Mouse (Mus musculus): Measurements from ENCODE around the gene Ddah1. TPM values are rescaled to one million over a fixed set of nuclear protein-coding genes. Genes with fewer than 3 reads are reported as not detected.

The Ddah1 gene
- polyA plus RNA-seq, 1 experiment from 2014 or later, result 23.9 TPM

GRCm38 (mm10) chr3:145844891-145845290, 86.4 kb downstream of the Ddah1 start:
- no peaks in the 10 kb centered on the region for H3K36me3 ChIP-seq
- H3K4me2 ChIP-seq, result no peak overlapping the region
- H3K27ac ChIP-seq, result no peak overlapping the region
- no peak overlapping the region for H3K9ac ChIP-seq
- H3K9me3 ChIP-seq, result no peaks in the 10 kb centered on the region
- no peaks in the 10 kb centered on the region for H3K4me1 ChIP-seq
- no peak for ATAC-seq (ENCODE audit: insufficient read depth, low FRiP score, low read depth)
- 80% methylated on average over 3 of the region's 3 CpGs for WGBS
- H3K27me3 ChIP-seq (replicated peaks), result no peaks in the 10 kb centered on the region
- H3K4me3 ChIP-seq (replicated peaks), result no peak overlapping the region

GRCm38 (mm10) chr3:145846255-145846654, 87.8 kb downstream of the Ddah1 start:
- no peaks in the 10 kb centered on the region for H3K4me1 ChIP-seq
- no peak overlapping the region for H3K9ac ChIP-seq
- no peak overlapping the region for H3K4me3 ChIP-seq (replicated peaks)
- no peaks in the 10 kb centered on the region for H3K36me3 ChIP-seq
- no peak for ATAC-seq (ENCODE audit: insufficient read depth, low FRiP score, low read depth)
- no peak overlapping the region for H3K27ac ChIP-seq
- H3K9me3 ChIP-seq, result no peaks in the 10 kb centered on the region
- no peaks in the 10 kb centered on the region for H3K27me3 ChIP-seq (replicated peaks)
- no peak overlapping the region for H3K4me2 ChIP-seq
- 89% methylated on average over 2 of the region's 2 CpGs for WGBS

GRCm38 (mm10) chr3:145852041-145852440, 93.6 kb downstream of the Ddah1 start:
- Histone ChIP-seq H3K9ac (no peak overlapping the region), H3K9me3 (no peaks in the 10 kb centered on the region), H3K27ac (no peak overlapping the region), H3K4me3 (replicated peaks) (no peak overlapping the region), H3K36me3 (no peaks in the 10 kb centered on the region), H3K27me3 (replicated peaks) (no peaks in the 10 kb centered on the region), H3K4me2 (no peak overlapping the region), H3K4me1 (no peaks in the 10 kb centered on the region)
- WGBS, result 83% methylated on average over 5 of the region's 5 CpGs
- ATAC-seq (ENCODE audit: insufficient read depth, low FRiP score, low read depth), result no peak

GRCm38 (mm10) chr3:145852800-145853199, 94.3 kb downstream of the Ddah1 start:
- Histone ChIP-seq H3K4me3 (replicated peaks) (no peak overlapping the region), H3K9me3 (no peaks in the 10 kb centered on the region), H3K4me2 (no peak overlapping the region), H3K9ac (no peak overlapping the region), H3K27ac (no peak overlapping the region), H3K36me3 (no peaks in the 10 kb centered on the region), H3K27me3 (replicated peaks) (no peaks in the 10 kb centered on the region), H3K4me1 (no peaks in the 10 kb centered on the region)
- WGBS, result 91% methylated on average over 4 of the region's 4 CpGs
- ATAC-seq (ENCODE audit: insufficient read depth, low FRiP score, low read depth), result no peak

- WGBS, result 91% methylated on average over 4 of the region's 4 CpGs
- Histone ChIP-seq H3K36me3 (no peaks in the 10 kb centered on the region), H3K4me1 (no peaks in the 10 kb centered on the region), H3K4me3 (replicated peaks) (no peak overlapping the region), H3K4me2 (no peak overlapping the region), H3K9me3 (no peaks in the 10 kb centered on the region), H3K27me3 (replicated peaks) (no peaks in the 10 kb centered on the region), H3K27ac (no peak overlapping the region), H3K9ac (no peak overlapping the region)
- ATAC-seq (ENCODE audit: insufficient read depth, low FRiP score, low read depth), result no peak
These were observed 95.2 kb downstream of the Ddah1 start for GRCm38 (mm10) chr3:145853713-145854112.

GRCm38 (mm10) chr3:145854427-145854826, 96.0 kb downstream of the Ddah1 start:
- H3K9me3 ChIP-seq, result no peaks in the 10 kb centered on the region
- H3K4me3 ChIP-seq (replicated peaks), result no peak overlapping the region
- no peak overlapping the region for H3K27ac ChIP-seq
- H3K27me3 ChIP-seq (replicated peaks), result no peaks in the 10 kb centered on the region
- no peak for ATAC-seq (ENCODE audit: insufficient read depth, low FRiP score, low read depth)
- H3K36me3 ChIP-seq, result no peaks in the 10 kb centered on the region
- H3K4me2 ChIP-seq, result no peak overlapping the region
- H3K9ac ChIP-seq, result no peak overlapping the region
- 70% methylated on average over 5 of the region's 5 CpGs for WGBS
- H3K4me1 ChIP-seq, result no peaks in the 10 kb centered on the region

- Histone ChIP-seq H3K27me3 (replicated peaks) (no peaks in the 10 kb centered on the region), H3K4me3 (replicated peaks) (no peak overlapping the region), H3K27ac (no peak overlapping the region), H3K9me3 (no peaks in the 10 kb centered on the region), H3K9ac (no peak overlapping the region), H3K4me1 (no peaks in the 10 kb centered on the region), H3K4me2 (no peak overlapping the region), H3K36me3 (no peaks in the 10 kb centered on the region)
- no peak for ATAC-seq (ENCODE audit: insufficient read depth, low FRiP score, low read depth)
- 79% methylated on average over 6 of the region's 6 CpGs for WGBS
These were observed 96.8 kb downstream of the Ddah1 start for GRCm38 (mm10) chr3:145855299-145855698.

- ATAC-seq (ENCODE audit: insufficient read depth, low FRiP score, low read depth), result no peak
- 94% methylated on average over 5 of the region's 5 CpGs for WGBS
These were observed 99.9 kb downstream of the Ddah1 start for GRCm38 (mm10) chr3:145858388-145858787.

GRCm38 (mm10) chr3:145862521-145862920, 104.0 kb downstream of the Ddah1 start:
- ATAC-seq (ENCODE audit: insufficient read depth, low FRiP score, low read depth), result no peak

More at GRCm38 (mm10) chr3:145858388-145858787, 99.9 kb downstream of the Ddah1 start:
- no peak overlapping the region for H3K4me2 ChIP-seq
- H3K36me3 ChIP-seq, result no peaks in the 10 kb centered on the region
- no peaks in the 10 kb centered on the region for H3K4me1 ChIP-seq
- H3K4me3 ChIP-seq (replicated peaks), result no peak overlapping the region
- no peaks in the 10 kb centered on the region for H3K9me3 ChIP-seq
- H3K27ac ChIP-seq, result no peak overlapping the region
- no peak overlapping the region for H3K9ac ChIP-seq
- H3K27me3 ChIP-seq (replicated peaks), result no peaks in the 10 kb centered on the region

GRCm38 (mm10) chr3:145864033-145864712, 105.7 kb downstream of the Ddah1 start:
- H3K27me3 ChIP-seq (replicated peaks), result no peaks in the 10 kb centered on the region
- no peak overlapping the region for H3K4me3 ChIP-seq (replicated peaks)
- no peaks in the 10 kb centered on the region for H3K4me1 ChIP-seq
- H3K9ac ChIP-seq, result no peak overlapping the region
- no peak for ATAC-seq (ENCODE audit: insufficient read depth, low FRiP score, low read depth)
- no peak overlapping the region for H3K4me2 ChIP-seq
- WGBS, result 81% methylated on average over 8 of the region's 8 CpGs
- no peaks in the 10 kb centered on the region for H3K9me3 ChIP-seq
- H3K36me3 ChIP-seq, result no peaks in the 10 kb centered on the region
- H3K27ac ChIP-seq, result no peak overlapping the region

More at GRCm38 (mm10) chr3:145862521-145862920, 104.0 kb downstream of the Ddah1 start:
- no peaks in the 10 kb centered on the region for H3K4me1 ChIP-seq
- no peaks in the 10 kb centered on the region for H3K27me3 ChIP-seq (replicated peaks)
- no peak overlapping the region for H3K4me3 ChIP-seq (replicated peaks)
- H3K9ac ChIP-seq, result no peak overlapping the region
- no peak overlapping the region for H3K27ac ChIP-seq
- H3K36me3 ChIP-seq, result no peaks in the 10 kb centered on the region
- no peaks in the 10 kb centered on the region for H3K9me3 ChIP-seq
- H3K4me2 ChIP-seq, result no peak overlapping the region
- 72% methylated on average over 4 of the region's 4 CpGs for WGBS

GRCm38 (mm10) chr3:145864713-145865233, 106.3 kb downstream of the Ddah1 start:
- no peak for ATAC-seq (ENCODE audit: insufficient read depth, low FRiP score, low read depth)
- H3K27ac ChIP-seq, result no peak overlapping the region
- no peaks in the 10 kb centered on the region for H3K4me1 ChIP-seq
- no peak overlapping the region for H3K4me2 ChIP-seq
- WGBS, result 82% methylated on average over 7 of the region's 10 CpGs
- no peak overlapping the region for H3K4me3 ChIP-seq (replicated peaks)
- H3K9ac ChIP-seq, result no peak overlapping the region
- H3K36me3 ChIP-seq, result no peaks in the 10 kb centered on the region
- H3K27me3 ChIP-seq (replicated peaks), result no peaks in the 10 kb centered on the region
- H3K9me3 ChIP-seq, result no peaks in the 10 kb centered on the region

- Histone ChIP-seq H3K4me2 (no peak overlapping the region), H3K27me3 (replicated peaks) (no peaks in the 10 kb centered on the region), H3K27ac (no peak overlapping the region), H3K4me1 (no peaks in the 10 kb centered on the region), H3K4me3 (replicated peaks) (no peak overlapping the region), H3K36me3 (no peaks in the 10 kb centered on the region), H3K9me3 (no peaks in the 10 kb centered on the region), H3K9ac (no peak overlapping the region)
- 88% methylated on average over 9 of the region's 9 CpGs for WGBS
- no peak for ATAC-seq (ENCODE audit: insufficient read depth, low FRiP score, low read depth)
These were observed 114.2 kb downstream of the Ddah1 start for GRCm38 (mm10) chr3:145872680-145873079.
